Mouse (Mus musculus): Measurements from ENCODE around the gene Rnd2. TPM values are rescaled to one million over a fixed set of nuclear protein-coding genes. Genes with fewer than 3 reads are reported as not detected.
A peak's percentile ranks its signal among the peaks of the same experiment; 100 is the strongest.
"Not testable (repeated sequence)": the region's sequence is repeated elsewhere in the genome, so short reads cannot be mapped to it uniquely, and the experiment has no call there.

The Rnd2 gene
- total RNA-seq, 2 experiments from 2014 or later: 5.9 to 6.7 TPM

DNA sequence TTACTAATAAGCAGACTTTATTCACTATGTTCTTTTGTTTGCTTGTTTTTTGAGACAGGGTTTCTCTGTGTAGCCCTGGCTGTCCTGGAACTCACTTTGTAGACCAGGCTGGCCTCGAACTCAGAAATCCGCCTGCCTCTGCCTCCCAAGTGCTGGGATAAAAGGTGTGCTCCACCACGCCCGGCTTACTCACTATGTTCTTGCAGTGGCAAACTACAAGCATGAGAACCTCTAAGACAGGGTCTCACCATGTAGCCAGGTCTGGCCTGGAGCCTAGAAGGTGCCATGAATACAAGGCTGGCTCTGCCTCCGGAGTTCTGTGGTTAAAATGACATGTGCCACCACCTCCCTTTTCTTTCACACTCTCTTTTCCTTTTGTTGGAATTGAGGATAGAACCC is 1.8 kb downstream of the Rnd2 start:
- not testable (repeated sequence) for DNase-seq
- intact Hi-C loops (cut with DNase I): loop anchor here (5.0 kb wide), 1 partner anchor 86 kb away; the partner anchor contains the start of genes Brca1 and Nbr1

GRCm38 (mm10) chr11:101467477-101468262 is 2.9 kb downstream of the Rnd2 start:
- intact Hi-C loops (cut with DNase I): loop anchor here (5.0 kb wide), 1 partner anchor 85 kb away; the partner anchor contains the start of genes Brca1 and Nbr1
- DNase-seq: peak; percentile 74 to 82

DNA sequence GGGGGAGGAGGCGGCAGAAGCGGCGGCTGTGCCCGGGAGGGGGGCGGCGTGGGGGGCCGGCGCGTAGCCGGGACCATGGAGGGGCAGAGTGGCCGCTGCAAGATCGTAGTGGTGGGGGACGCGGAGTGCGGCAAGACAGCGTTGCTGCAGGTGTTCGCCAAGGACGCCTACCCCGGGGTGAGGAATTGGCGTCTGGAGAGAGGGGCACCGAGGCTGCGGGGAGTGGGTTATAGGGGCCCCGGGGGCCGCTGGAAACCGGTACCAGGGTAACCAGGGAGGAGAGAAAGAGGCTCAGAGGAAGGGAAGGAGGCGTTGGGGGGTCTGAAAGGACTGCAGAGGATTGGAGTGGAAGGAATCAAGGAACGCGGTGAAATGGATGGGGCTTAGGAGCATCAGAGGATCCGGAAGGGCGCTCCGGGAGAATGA is 3.5 kb downstream of the Rnd2 start:
- intact Hi-C loops (cut with DNase I): loop anchor here (5.0 kb wide), 1 partner anchor 84 kb away; the partner anchor contains the start of genes Brca1 and Nbr1
- no peak for DNase-seq

GRCm38 (mm10) chr11:101468731-101469130 is 3.9 kb downstream of the Rnd2 start:
- no peak for DNase-seq
- intact Hi-C loops (cut with DNase I): loop anchor here (5.0 kb wide), 1 partner anchor 84 kb away; the partner anchor contains the start of genes Brca1 and Nbr1

DNA sequence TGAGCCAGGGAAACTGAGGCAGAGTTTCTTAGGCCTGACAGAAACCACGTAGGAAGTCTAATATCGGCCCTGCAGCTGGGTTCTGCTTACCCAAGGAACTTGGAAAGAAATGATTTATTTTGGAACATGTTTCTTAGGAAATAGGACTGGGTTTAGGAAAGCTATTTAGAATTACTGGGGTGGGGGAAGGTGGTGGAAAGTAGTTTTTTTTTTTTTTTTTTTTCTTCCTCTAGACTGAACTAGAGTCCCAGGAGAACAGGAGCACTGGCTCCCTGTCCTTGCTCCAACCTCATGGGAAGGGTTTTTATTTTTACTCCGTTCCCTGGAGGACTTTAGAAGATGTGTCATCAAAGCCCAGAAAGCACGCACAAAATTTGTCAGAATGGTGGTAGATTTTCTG is 4.4 kb downstream of the Rnd2 start:
- intact Hi-C loops (cut with DNase I): loop anchor here (5.0 kb wide), 1 partner anchor 83 kb away; the partner anchor contains the start of genes Brca1 and Nbr1
- no peak for DNase-seq

DNA sequence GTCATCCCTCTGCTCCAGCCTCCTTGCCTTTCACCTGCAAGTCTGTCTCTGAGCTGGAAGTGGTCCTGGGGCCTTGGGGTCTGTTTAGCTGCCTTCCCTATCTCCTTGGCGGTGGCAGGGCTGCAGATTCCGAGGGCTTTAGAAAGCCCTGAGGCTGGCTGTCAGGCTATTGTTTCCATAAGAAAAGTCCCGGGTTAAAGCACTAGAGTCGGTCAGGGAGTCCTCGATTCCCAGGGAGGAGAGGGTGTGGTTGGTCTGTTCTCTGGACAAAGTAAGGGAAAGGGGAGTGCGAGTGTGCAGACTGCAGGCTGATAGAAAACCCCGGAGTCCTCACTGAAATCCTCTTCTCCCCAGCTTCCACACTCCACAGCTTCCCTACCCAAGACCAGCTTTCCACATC is 5.4 kb downstream of the Rnd2 start:
- DNase-seq: no peak
- intact Hi-C loops (cut with DNase I): no loop called here

- intact Hi-C loops (cut with DNase I): no loop called here
- no peak for DNase-seq
Measured at GRCm38 (mm10) chr11:101471926-101472325, 7.1 kb downstream of the Rnd2 start.

DNA sequence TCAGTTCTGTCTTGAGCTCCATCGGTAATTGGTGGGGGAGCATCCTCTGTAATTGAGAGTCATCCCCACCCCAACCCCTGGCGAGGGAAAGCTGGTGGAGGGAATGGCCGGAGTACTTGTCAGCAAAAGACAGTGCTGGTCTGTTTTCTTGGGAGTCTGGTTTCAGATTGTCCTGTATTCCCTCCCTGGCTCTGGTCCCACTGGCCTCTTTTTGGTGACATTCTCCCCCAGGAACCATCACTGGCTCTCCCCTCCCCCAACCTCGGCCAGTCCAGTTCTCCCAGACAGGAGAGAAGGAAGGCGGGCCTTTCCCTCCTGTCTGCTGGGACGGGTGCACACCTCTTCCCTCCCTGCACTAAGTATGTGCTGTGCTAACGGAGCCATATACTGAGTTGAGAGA is 7.5 kb downstream of the Rnd2 start:
- no peak for DNase-seq
- intact Hi-C loops (cut with DNase I): no loop called here

DNA sequence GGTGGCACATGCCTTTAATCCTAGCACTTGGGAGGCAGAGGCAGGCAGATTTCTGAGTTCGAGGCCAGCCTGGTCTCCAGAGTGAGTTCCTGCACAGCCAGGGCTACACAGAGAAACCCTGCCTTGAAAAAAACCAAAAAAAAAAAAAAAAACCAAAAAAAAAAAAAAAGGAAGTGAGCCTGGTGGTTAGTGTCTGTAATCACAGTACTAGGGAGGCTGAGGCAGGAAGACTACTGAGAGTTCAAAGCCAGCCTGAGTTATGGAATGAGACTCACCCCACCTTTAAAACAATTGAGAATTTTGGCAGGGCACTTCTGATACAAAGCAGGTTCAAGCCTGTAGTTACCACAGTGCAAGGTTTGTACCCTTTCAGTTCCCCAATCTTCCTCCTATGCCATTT is 8.9 kb downstream of the Rnd2 start:
- intact Hi-C loops (cut with DNase I); DNase-seq: not testable (repeated sequence)

DNA sequence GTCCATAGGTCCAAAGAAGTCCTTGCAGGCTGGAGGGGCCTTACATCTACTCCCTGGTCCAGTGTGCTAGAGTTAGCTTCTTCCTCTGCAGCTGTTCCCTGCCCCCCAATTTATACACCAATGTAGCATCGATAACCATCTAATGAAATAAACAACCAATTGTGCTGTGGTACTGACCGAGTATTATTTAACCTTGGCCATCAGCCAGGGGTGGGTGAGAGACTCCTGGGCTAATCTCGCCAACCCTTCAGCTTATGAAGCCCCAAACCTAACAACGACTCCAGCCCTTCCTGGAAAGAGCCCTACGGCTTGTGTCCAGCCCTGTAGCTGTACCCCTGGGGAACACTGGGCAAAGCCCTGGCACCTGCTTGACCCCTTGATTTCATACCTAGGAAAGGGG is 9.5 kb downstream of the Rnd2 start:
- no peak for DNase-seq
- intact Hi-C loops (cut with DNase I): no loop called here

GRCm38 (mm10) chr11:101476361-101476760 is 11.6 kb downstream of the Rnd2 start:
- DNase-seq; intact Hi-C loops (cut with DNase I): not testable (repeated sequence)

DNA sequence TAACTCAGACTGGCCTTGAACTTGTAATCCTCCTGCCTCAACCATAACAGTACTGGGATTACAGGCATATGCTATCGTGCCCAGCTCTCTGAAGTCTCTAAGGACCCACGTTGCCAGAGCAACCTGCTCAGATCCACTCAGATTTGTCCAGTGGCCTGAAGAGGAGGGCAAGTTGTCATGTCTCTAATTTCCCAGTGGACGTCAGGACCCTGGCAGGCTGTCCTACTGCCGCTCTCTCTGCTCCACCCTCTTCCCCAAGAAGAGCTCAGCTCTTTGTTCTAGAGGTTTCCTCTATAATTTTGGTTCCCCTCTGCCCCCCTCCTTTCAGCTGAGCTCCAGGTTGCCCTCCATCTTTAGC is 12.4 kb downstream of the Rnd2 start:
- no peak for DNase-seq
- intact Hi-C loops (cut with DNase I): no loop called here

DNA sequence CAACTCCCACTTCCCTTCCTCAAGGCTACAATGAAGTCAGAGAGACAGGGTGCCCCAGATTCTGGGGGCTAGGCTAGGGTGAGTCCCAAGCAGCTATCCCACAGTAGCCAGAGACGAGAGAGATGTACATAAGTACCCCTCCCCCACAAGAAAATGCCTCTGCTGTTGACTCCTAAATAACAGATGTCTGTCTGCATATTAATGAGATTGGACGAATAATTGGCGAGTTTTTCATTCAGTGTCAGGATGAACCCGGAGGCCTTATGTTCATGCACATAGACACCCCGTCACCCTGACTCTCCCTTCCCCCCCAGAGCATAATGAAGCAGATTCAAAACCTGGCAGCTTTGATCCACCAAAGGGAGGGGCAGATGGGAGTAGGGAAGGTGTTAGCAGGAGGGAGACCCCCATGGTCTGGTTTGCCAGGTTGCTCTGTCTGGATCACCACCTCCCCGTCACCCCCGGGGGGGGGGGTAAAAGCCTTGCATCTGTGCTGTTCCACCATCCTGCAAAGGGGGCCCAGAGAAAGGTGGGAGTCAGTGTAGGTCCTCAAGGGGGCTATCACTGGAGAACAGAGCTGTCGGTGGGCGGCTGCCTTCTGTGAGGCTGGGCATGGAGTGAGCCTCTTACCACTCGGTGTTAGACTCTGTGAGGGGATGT is 12.9 kb downstream of the Rnd2 start:
- no peak for DNase-seq
- intact Hi-C loops (cut with DNase I): no loop called here

DNA sequence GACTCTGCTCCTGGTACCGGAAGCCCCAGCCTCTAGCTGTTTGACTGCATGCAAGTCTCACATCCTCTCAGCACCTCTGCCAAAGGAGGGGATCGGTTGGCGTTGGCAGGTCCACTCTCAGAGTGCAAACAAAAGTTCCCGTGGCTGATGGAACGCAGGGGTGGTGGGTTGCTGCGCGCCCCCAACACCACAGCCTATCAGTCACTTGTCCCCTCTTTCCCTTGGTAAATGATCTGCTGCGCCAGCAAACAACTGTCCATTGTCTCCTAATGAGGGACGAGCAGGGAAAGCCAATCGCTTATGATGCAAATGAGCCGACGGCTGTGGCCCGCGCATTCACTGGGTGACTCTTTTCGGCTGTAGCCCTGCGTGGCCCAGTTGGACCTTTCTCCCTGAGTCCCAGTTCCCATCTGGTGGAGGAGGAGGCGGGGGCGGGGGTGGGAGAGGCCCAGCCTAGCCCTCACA is 14.4 kb downstream of the Rnd2 start:
- intact Hi-C loops (cut with DNase I): no loop called here

DNA sequence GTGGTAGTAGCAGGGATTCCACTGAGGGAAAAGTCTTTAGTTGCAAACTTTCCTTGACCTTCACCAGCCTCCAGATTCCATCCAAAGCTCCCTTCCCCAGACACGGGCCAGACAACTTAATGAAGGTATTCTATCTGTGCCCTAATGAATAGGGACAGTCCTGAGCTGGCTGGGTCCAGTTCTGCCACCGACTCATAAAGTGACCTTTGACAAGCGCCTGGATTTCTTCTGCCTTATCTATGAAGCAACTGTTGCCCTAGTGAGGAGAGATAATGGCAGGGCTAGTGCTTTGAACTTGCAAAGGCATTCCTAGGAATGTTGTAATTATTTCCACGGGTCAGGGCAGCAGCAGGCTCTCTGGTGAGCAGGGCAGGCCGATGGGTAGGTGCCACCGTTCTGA is 16.1 kb downstream of the Rnd2 start:
- DNase-seq: no peak
- intact Hi-C loops (cut with DNase I): no loop called here

More for the DNA sequence above, 14.4 kb downstream of the Rnd2 start:
- DNase-seq: no peak

DNA sequence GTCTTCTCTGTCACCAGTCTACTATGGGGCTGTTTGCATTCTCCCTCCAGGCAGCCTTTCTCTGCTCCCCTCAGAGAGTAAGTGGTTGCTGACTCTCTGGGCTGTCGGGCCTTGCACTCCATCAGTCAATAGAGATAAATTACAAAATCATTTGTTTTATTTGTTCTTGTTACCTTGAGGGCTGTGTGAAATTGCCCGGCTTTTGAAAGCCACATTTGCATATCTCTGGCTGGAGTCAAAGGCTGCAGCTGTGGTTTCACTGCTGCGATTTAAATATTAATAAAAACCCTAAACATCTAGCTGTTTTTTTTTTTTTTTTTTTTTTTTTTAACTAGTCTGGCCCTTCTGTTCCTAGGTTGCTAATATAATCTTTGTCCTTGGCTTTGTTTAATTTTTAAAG is 19.0 kb downstream of the Rnd2 start:
- DNase-seq: no peak
- intact Hi-C loops (cut with DNase I): no loop called here

DNA sequence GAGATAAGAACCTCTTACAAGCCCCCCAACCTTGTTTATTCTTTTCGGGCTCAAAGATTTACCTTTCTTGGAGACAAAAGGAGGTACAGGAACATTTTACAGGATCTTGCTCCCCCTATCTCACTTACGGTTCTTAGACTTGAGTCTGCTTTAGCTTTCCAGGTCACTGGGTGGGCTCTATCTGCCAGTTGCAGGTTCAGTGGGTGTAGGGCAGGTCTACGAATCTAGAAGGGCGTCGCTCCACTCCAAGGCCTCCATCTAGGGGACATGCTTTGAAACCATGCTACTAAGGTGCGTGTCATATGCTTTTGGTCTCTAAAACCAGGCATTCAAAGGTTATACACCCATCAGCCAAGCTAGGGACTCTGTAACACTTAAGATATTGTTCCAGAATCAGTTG is 19.4 kb downstream of the Rnd2 start:
- DNase-seq: no peak
- intact Hi-C loops (cut with DNase I): no loop called here

DNA sequence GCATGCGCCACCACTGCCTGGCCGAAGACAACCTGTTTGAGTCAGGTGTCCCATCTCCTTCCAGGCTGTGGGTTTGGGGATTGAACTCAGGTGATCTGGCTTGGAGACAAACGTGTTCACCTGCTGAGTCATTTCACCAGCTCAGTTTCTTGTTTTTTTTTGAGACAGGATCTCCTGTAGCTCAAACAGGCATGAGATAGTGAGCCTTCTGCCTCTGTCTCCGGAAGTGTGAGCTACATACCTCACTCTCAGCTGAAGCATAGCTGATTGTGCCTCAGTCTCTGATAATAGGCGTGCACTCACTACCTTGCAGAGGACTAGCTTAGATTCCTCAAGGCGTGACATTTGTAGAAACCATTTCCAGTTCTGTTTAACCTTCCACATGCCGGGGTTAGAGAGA is 20.0 kb downstream of the Rnd2 start:
- no peak for DNase-seq
- intact Hi-C loops (cut with DNase I): no loop called here

GRCm38 (mm10) chr11:101485509-101486028 is 20.8 kb downstream of the Rnd2 start:
- intact Hi-C loops (cut with DNase I): no loop called here
- DNase-seq: no peak

DNA sequence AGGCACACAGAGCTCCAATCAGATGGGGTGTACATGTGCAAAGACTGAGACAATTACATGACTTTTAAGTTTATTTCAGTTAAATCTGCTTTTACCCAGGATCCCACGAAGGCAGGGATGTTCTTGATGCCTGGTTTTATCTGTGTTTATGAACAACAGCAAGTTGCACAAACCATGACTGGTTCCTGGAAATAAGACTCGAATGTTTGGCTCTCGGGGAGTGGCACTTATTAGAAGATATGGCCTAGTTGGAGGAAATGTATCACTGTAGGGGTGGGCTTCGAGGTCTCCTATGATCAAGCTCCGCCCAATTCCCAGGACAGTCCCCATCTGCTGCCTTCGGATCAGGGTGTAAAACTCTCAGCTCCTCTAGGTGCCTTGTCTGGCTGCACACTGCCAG is 21.3 kb downstream of the Rnd2 start:
- intact Hi-C loops (cut with DNase I): no loop called here
- no peak for DNase-seq

- intact Hi-C loops (cut with DNase I): no loop called here
- DNase-seq: no peak
Measured at GRCm38 (mm10) chr11:101506269-101506780, 41.5 kb downstream of the Rnd2 start.

All from heart, postnatal 14 days (tissue).